Mouse (Mus musculus) c-Kit-negative CD71-positive TER-119-positive erythroid progenitor cells, embryonic 14.5 days (primary cell): ENCODE measurements at regions not wholly inside any gene's neighbourhood (a gene's known extent, or its start where the extent isn't known, plus 50 kb on each side); places are given as distances from the start of the nearest gene placed in this dataset.

Source experiments
- DNase-seq: peaks from one replicate; pipeline ENCODE4 v3.0.0-alpha.2; 2013; ENCODE audit warnings: low read depth, low spot score

- no peak for DNase-seq
Measured at GRCm38 (mm10) chr1:156993105-156993504, 53.7 kb upstream of the Ralgps2 start.

- DNase-seq = no peak
Measured at GRCm38 (mm10) chr1:156992536-156992935, 53.1 kb upstream of the Ralgps2 start.

GRCm38 (mm10) chr1:156990567-156991494 is 51.4 kb upstream of the Ralgps2 start:
- DNase-seq = no peak

GRCm38 (mm10) chr1:156990112-156990511 is 50.7 kb upstream of the Ralgps2 start:
- DNase-seq = no peak

GRCm38 (mm10) chr1:156989149-156989785 is 49.8 kb upstream of the Ralgps2 start:
- no peak for DNase-seq
